Mouse (Mus musculus) hindbrain, embryonic 13.5 days (tissue): ENCODE data around the gene Tmem145. TPM values are rescaled to one million over a fixed set of nuclear protein-coding genes. Genes with fewer than 3 reads are reported as not detected.

Experiments used
- ATAC-seq: fragments of 200-750 bp; cut with Nextera tagmentation; 2 replicates; pipeline ENCODE4 v1.8.0; 2017; ENCODE audit warnings: moderate TSS enrichment; ENCODE audit not compliant: low FRiP score
- H3K27ac ChIP-seq: fragments of 300-500 bp; sonication (generic); 2 replicates; pipeline ENCODE4 v1.5.1; 2015; ENCODE audit warnings: inconsistent platforms, mild to moderate bottlenecking, moderate library complexity
- H3K27me3 ChIP-seq: fragments of 300-500 bp; sonication (generic); 2 replicates; pipeline ENCODE4 v1.6.1; 2015; ENCODE audit warnings: mild to moderate bottlenecking, inconsistent platforms
- H3K36me3 ChIP-seq: fragments of 300-500 bp; sonication (generic); 2 replicates; pipeline ENCODE4 v1.6.1; 2015; ENCODE audit warnings: mild to moderate bottlenecking, inconsistent platforms
- H3K4me1 ChIP-seq: fragments of 300-500 bp; sonication (generic); replicated peaks from 2 replicates; pipeline ENCODE4 v1.6.1; 2015; ENCODE audit warnings: inconsistent platforms
- H3K4me2 ChIP-seq: fragments of 300-500 bp; sonication (generic); 2 replicates; pipeline ENCODE4 v1.6.1; 2015; ENCODE audit warnings: inconsistent platforms, mild to moderate bottlenecking, moderate library complexity
- H3K4me3 ChIP-seq: fragments of 300-500 bp; sonication (generic); 2 replicates; pipeline ENCODE4 v1.5.1; 2015; ENCODE audit warnings: mild to moderate bottlenecking, inconsistent platforms
- H3K9ac ChIP-seq: fragments of 300-500 bp; sonication (generic); 2 replicates; pipeline ENCODE4 v1.6.1; 2015; ENCODE audit warnings: mild to moderate bottlenecking, inconsistent platforms
- H3K9me3 ChIP-seq: fragments of 300-500 bp; sonication (generic); 2 replicates; pipeline ENCODE4 v1.6.1; 2016; ENCODE audit warnings: inconsistent platforms
- WGBS: fragments of 180-500 bp; shearing (Covaris S2); methylation state at CpG from one replicate; pipeline ENCODE4 v1.1.7; 2015; 5-methylcytosine and 5-hydroxymethylcytosine counted together
- polyA plus RNA-seq: library from polyadenylated mRNA; unstranded; fragments of >200 nt; fragmentation: Nextera tagmentation; extraction: Ambion mirVana; gene quantifications from 2 replicates; pipeline ENCODE4 v1.2.1, GENCODE M21; 2015

Tmem145 gene
- polyA plus RNA-seq, 1 experiment from 2014 or later, result 49.5 TPM

DNA sequence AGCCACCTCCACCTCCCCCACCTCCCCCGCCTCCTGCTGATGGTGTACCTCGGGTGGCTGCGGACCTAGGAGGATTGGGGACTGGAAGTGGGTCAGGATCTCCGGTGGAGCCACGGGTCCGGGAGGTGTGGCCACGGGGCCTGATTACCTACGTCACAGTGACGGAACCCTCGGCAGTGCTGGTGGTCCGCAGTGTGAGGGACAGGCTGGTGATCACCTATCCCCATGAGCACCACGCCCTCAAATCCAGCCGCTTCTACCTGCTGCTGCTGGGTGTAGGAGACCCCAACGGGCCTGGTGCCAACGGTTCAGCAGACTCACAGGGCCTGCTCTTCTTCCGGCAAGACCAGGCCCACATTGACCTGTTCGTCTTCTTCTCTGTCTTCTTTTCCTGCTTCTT is 57.7 kb downstream of the Tmem145 start:
- Histone ChIP-seq H3K4me3 (no peak overlapping the region), H3K36me3 (peaks cover 60% of the 10 kb centered on the region), H3K9ac (no peak overlapping the region), H3K4me2 (no peak overlapping the region), H3K4me1 (peaks cover 43% of the 10 kb centered on the region), H3K9me3 (no peaks in the 10 kb centered on the region), H3K27me3 (peaks cover 36% of the 10 kb centered on the region), H3K27ac (no peak overlapping the region)
- ATAC-seq, result no peak
- WGBS, result 95% methylated on average over 17 of the region's 17 CpGs

Other genes starting within 250 kb of the Tmem145 start
- gene Grik5, start 233.8 kb upstream of the Tmem145 start, polyA plus RNA-seq, result 16.1 and 18.0 TPM in 2 replicates
- gene Zfp574, start 233.5 kb upstream of the Tmem145 start, polyA plus RNA-seq, result 33.8 and 34.0 TPM in 2 replicates
- gene Pou2f2, start 126.4 kb upstream of the Tmem145 start, polyA plus RNA-seq, result 33.2 and 39.7 TPM in 2 replicates
- 14.0 and 15.4 TPM in 2 replicates for gene Dedd2, start 85.5 kb upstream of the Tmem145 start, polyA plus RNA-seq
- gene Zfp526, start 84.7 kb upstream of the Tmem145 start, polyA plus RNA-seq, result 1.6 and 1.9 TPM in 2 replicates
- 13.9 and 14.6 TPM in 2 replicates for gene Gsk3a, start 68.3 kb upstream of the Tmem145 start, polyA plus RNA-seq
- 4.0 and 4.2 TPM in 2 replicates for gene Erf, start 55.3 kb upstream of the Tmem145 start, polyA plus RNA-seq
- gene Cic, start 38.4 kb upstream of the Tmem145 start, polyA plus RNA-seq, result 36.9 and 42.4 TPM in 2 replicates
- 619 and 632 TPM in 2 replicates for gene Pafah1b3, start 8.1 kb upstream of the Tmem145 start, polyA plus RNA-seq
- 2.3 TPM in 2 replicates for gene Prr19, start 4.7 kb upstream of the Tmem145 start, polyA plus RNA-seq
- gene Megf8, start 11.1 kb downstream of the Tmem145 start, polyA plus RNA-seq, result 18.7 and 20.4 TPM in 2 replicates
- not detected in 2 replicates for gene Cnfn, start 63.6 kb downstream of the Tmem145 start, polyA plus RNA-seq
- 9.8 and 10.6 TPM in 2 replicates for gene Lipe, start 92.6 kb downstream of the Tmem145 start, polyA plus RNA-seq
- gene Cxcl17, start 106.8 kb downstream of the Tmem145 start, polyA plus RNA-seq, result 0.23 and 0.82 TPM in 2 replicates
- 0.88 and 0.96 TPM in 2 replicates for gene Ceacam1, start 171.5 kb downstream of the Tmem145 start, polyA plus RNA-seq
- 0.12 and 0.16 TPM in 2 replicates for gene Ceacam2, start 233.8 kb downstream of the Tmem145 start, polyA plus RNA-seq